Mouse (Mus musculus) liver, embryonic 11.5 days (tissue): ENCODE measurements at regions not wholly inside any gene's neighbourhood (a gene's known extent, or its start where the extent isn't known, plus 50 kb on each side); places are given as distances from the start of the nearest gene placed in this dataset.

Experiments
- ATAC-seq: fragments of 200-750 bp; cut with Nextera tagmentation; replicated peaks from 2 replicates; pipeline ENCODE4 v1.8.0; 2017; ENCODE audit warnings: moderate number of reproducible peaks, mild to moderate bottlenecking, moderate TSS enrichment, moderate library complexity; ENCODE audit not compliant: low FRiP score
- DNase-seq: peaks from one replicate; pipeline ENCODE4 v3.0.0-alpha.2; 2017; ENCODE audit warnings: low spot score
- H3K27ac ChIP-seq: fragments of 300-500 bp; sonication (generic); 2 replicates; pipeline ENCODE4 v1.5.1; 2014; ENCODE audit warnings: mild to moderate bottlenecking, low read depth, low read length, control low read depth
- H3K27me3 ChIP-seq: fragments of 300-500 bp; sonication (generic); replicated peaks from 2 replicates; pipeline ENCODE4 v1.6.1; 2014; ENCODE audit warnings: low read length, mixed read lengths; ENCODE audit not compliant: control insufficient read depth, insufficient read depth
- H3K36me3 ChIP-seq: fragments of 300-500 bp; sonication (generic); 2 replicates; pipeline ENCODE4 v1.6.1; 2014; ENCODE audit warnings: mild to moderate bottlenecking, low read length, moderate library complexity, mixed read lengths; ENCODE audit not compliant: control insufficient read depth, insufficient read depth
- H3K4me1 ChIP-seq: fragments of 300-500 bp; sonication (generic); replicated peaks from 2 replicates; pipeline ENCODE4 v1.6.1; 2014; ENCODE audit warnings: low read length, mixed read lengths; ENCODE audit not compliant: control insufficient read depth, insufficient read depth
- H3K4me2 ChIP-seq: fragments of 300-500 bp; sonication (generic); 2 replicates; pipeline ENCODE4 v1.6.1; 2014; ENCODE audit warnings: mild to moderate bottlenecking, control low read depth, moderate library complexity
- H3K4me3 ChIP-seq: fragments of 300-500 bp; sonication (generic); 2 replicates; pipeline ENCODE4 v1.5.1; 2014; ENCODE audit warnings: low read depth, low read length, control low read depth
- H3K9ac ChIP-seq: fragments of 300-500 bp; sonication (generic); 2 replicates; pipeline ENCODE4 v1.6.1; 2014; ENCODE audit warnings: low read depth, low read length, control low read depth
- H3K9me3 ChIP-seq: fragments of 300-500 bp; sonication (generic); 2 replicates; pipeline ENCODE4 v1.6.1; 2016; ENCODE audit warnings: low read length, inconsistent platforms, mixed read lengths; ENCODE audit not compliant: control insufficient read depth
- WGBS: fragments of 180-500 bp; shearing (Covaris S2); extraction: QIAGEN DNeasy Blood & Tissue Kit; methylation state at CpG from one replicate; pipeline ENCODE4 v1.1.7; 2014; 5-methylcytosine and 5-hydroxymethylcytosine counted together

GRCm38 (mm10) chr2:92751256-92751655, 151.7 kb downstream of the Chst1 start:
- Histone ChIP-seq H3K27me3 (no peaks in the 10 kb centered on the region; the same call in 1 of the 2 replicates), H3K4me3 (no peak overlapping the region), H3K9ac (no peak overlapping the region), H3K36me3 (no peaks in the 10 kb centered on the region), H3K4me2 (no peak overlapping the region), H3K4me1 (no peaks in the 10 kb centered on the region; the same call in 1 of the 2 replicates), H3K27ac (no peak overlapping the region), H3K9me3 (no peaks in the 10 kb centered on the region)
- no peak for ATAC-seq
- 30% methylated on average over 8 of the region's 8 CpGs for WGBS
- no peak for DNase-seq

GRCm38 (mm10) chr2:92752156-92752555, 152.6 kb downstream of the Chst1 start:
- no peaks in the 10 kb centered on the region; the same call in 1 of the 2 replicates for H3K4me1 ChIP-seq
- 63% methylated on average over 3 of the region's 3 CpGs for WGBS
- no peak overlapping the region for H3K4me3 ChIP-seq
- H3K9ac ChIP-seq = no peak overlapping the region
- no peak for ATAC-seq
- H3K27ac ChIP-seq = no peak overlapping the region
- no peaks in the 10 kb centered on the region; the same call in 1 of the 2 replicates for H3K27me3 ChIP-seq
- H3K4me2 ChIP-seq = no peak overlapping the region
- H3K9me3 ChIP-seq = no peaks in the 10 kb centered on the region
- no peak for DNase-seq
- no peaks in the 10 kb centered on the region for H3K36me3 ChIP-seq

GRCm38 (mm10) chr2:92752794-92753193, 153.3 kb downstream of the Chst1 start:
- no peak for ATAC-seq
- DNase-seq = no peak
- Histone ChIP-seq H3K4me3 (no peak overlapping the region), H3K36me3 (no peaks in the 10 kb centered on the region), H3K4me2 (no peak overlapping the region), H3K27me3 (no peaks in the 10 kb centered on the region; the same call in 1 of the 2 replicates), H3K9ac (no peak overlapping the region), H3K27ac (no peak overlapping the region), H3K4me1 (no peaks in the 10 kb centered on the region; the same call in 1 of the 2 replicates), H3K9me3 (no peaks in the 10 kb centered on the region)
- 58% methylated on average over 8 of the region's 8 CpGs for WGBS

- Histone ChIP-seq H3K4me2 (no peak overlapping the region), H3K36me3 (no peaks in the 10 kb centered on the region), H3K9me3 (no peaks in the 10 kb centered on the region), H3K4me1 (no peaks in the 10 kb centered on the region; the same call in 1 of the 2 replicates), H3K4me3 (no peak overlapping the region), H3K27me3 (no peaks in the 10 kb centered on the region; the same call in 1 of the 2 replicates), H3K27ac (no peak overlapping the region), H3K9ac (no peak overlapping the region)
- WGBS = 74% methylated on average over 10 of the region's 10 CpGs
- DNase-seq = no peak
- no peak for ATAC-seq
These were observed 155.2 kb downstream of the Chst1 start for GRCm38 (mm10) chr2:92754505-92755280.

GRCm38 (mm10) chr2:92756491-92756890, 157.0 kb downstream of the Chst1 start:
- ATAC-seq = no peak
- Histone ChIP-seq H3K4me1 (no peaks in the 10 kb centered on the region), H3K4me2 (no peak overlapping the region), H3K4me3 (no peak overlapping the region), H3K27me3 (no peaks in the 10 kb centered on the region; the same call in 1 of the 2 replicates), H3K36me3 (no peaks in the 10 kb centered on the region), H3K9ac (no peak overlapping the region), H3K27ac (no peak overlapping the region), H3K9me3 (no peaks in the 10 kb centered on the region)
- WGBS = 83% methylated on average over 1 of the region's 1 CpGs
- DNase-seq = no peak

- Histone ChIP-seq H3K36me3 (no peaks in the 10 kb centered on the region), H3K27me3 (no peaks in the 10 kb centered on the region; the same call in 1 of the 2 replicates), H3K4me2 (no peak overlapping the region), H3K9me3 (no peaks in the 10 kb centered on the region), H3K4me3 (no peak overlapping the region), H3K9ac (no peak overlapping the region), H3K4me1 (no peaks in the 10 kb centered on the region), H3K27ac (no peak overlapping the region)
- ATAC-seq = no peak
- DNase-seq = no peak
- WGBS = 47% methylated on average over 3 of the region's 3 CpGs
These were observed 156.1 kb upstream of the Syt13 start for GRCm38 (mm10) chr2:92758775-92759174.

- no peak overlapping the region for H3K4me3 ChIP-seq
- no peaks in the 10 kb centered on the region for H3K9me3 ChIP-seq
- no peaks in the 10 kb centered on the region for H3K27me3 ChIP-seq
- no peaks in the 10 kb centered on the region for H3K36me3 ChIP-seq
- H3K4me1 ChIP-seq = no peaks in the 10 kb centered on the region
- DNase-seq (no peak), ATAC-seq (no peak)
- no peak overlapping the region for H3K4me2 ChIP-seq
- 85% methylated on average over 1 of the region's 1 CpGs for WGBS
- H3K27ac ChIP-seq = no peak overlapping the region
- no peak overlapping the region for H3K9ac ChIP-seq
These were observed 150.8 kb upstream of the Syt13 start for GRCm38 (mm10) chr2:92763881-92764635.

GRCm38 (mm10) chr2:92767476-92768005, 147.4 kb upstream of the Syt13 start:
- Histone ChIP-seq H3K9me3 (no peaks in the 10 kb centered on the region), H3K9ac (no peak overlapping the region), H3K27ac (no peak overlapping the region), H3K27me3 (no peaks in the 10 kb centered on the region), H3K4me3 (no peak overlapping the region), H3K36me3 (no peaks in the 10 kb centered on the region), H3K4me2 (no peak overlapping the region), H3K4me1 (no peaks in the 10 kb centered on the region)
- no peak for DNase-seq
- ATAC-seq = no peak
- 80% methylated on average over 5 of the region's 5 CpGs for whole genome bisulfite sequencing
